Mouse (Mus musculus) ES-E14 (cell line): ENCODE measurements around the gene Kcnh2. TPM values are rescaled to one million over a fixed set of nuclear protein-coding genes. Genes with fewer than 3 reads are reported as not detected.

Source experiments
- DNase-seq: peaks from one replicate; pipeline ENCODE4 v3.0.0-alpha.2; 2013; ENCODE audit warnings: low read depth, low spot score
- H3K27ac ChIP-seq: 2 replicates; pipeline ENCODE4 v1.5.1; 2012; ENCODE audit warnings: low read depth, mild to moderate bottlenecking, low read length, moderate library complexity, mixed read lengths; ENCODE audit not compliant: poor library complexity, insufficient read depth, severe bottlenecking
- H3K36me3 ChIP-seq: 2 replicates; pipeline ENCODE4 v1.6.1; 2012; ENCODE audit warnings: mild to moderate bottlenecking, low read length, moderate library complexity, mixed read lengths; ENCODE audit not compliant: control insufficient read depth, poor library complexity, insufficient read depth, severe bottlenecking
- H3K4me1 ChIP-seq, 2 experiments: fragments of 150-350 bp in 1 of 2; sonication (generic) in 1 of 2; 2 replicates each; pipeline ENCODE4 v1.6.1; 2012; ENCODE audit warnings: low read length in 2 of 2, mild to moderate bottlenecking in 1 of 2, mixed read lengths in 1 of 2; ENCODE audit not compliant: control insufficient read depth in 2 of 2, insufficient read depth in 2 of 2, poor library complexity in 1 of 2
- H3K4me3 ChIP-seq, 2 experiments: fragments of 150-350 bp in 1 of 2; sonication (generic) in 1 of 2; 2 replicates each; pipeline ENCODE4 v1.5.1; 2012; ENCODE audit warnings: low read length in 2 of 2, low read depth in 1 of 2, mild to moderate bottlenecking in 1 of 2, mixed read lengths in 1 of 2; ENCODE audit not compliant: insufficient read depth in 1 of 2, poor library complexity in 1 of 2, severe bottlenecking in 1 of 2
- H3K9ac ChIP-seq: 2 replicates; pipeline ENCODE4 v1.6.1; 2012; ENCODE audit warnings: low read depth, mild to moderate bottlenecking, low read length, mixed read lengths; ENCODE audit not compliant: poor library complexity, insufficient read depth, severe bottlenecking
- H3K9me3 ChIP-seq: fragments of 150-350 bp; sonication (generic); 2 replicates; pipeline ENCODE4 v1.6.1; 2012; ENCODE audit warnings: low read depth, mild to moderate bottlenecking, low read length; ENCODE audit not compliant: control insufficient read depth, insufficient read depth
- CHD2 ChIP-seq: IDR thresholded peaks from 2 replicates; pipeline ENCODE4 v1.6.1; 2014; ENCODE audit warnings: mild to moderate bottlenecking, low read depth, low read length, inconsistent platforms
- HCFC1 ChIP-seq: IDR thresholded peaks from 2 replicates; pipeline ENCODE4 v1.6.1; 2012; ENCODE audit warnings: low read length, inconsistent platforms, borderline replicate concordance; ENCODE audit not compliant: insufficient read depth
- MAFK ChIP-seq: IDR thresholded peaks from 2 replicates; pipeline ENCODE4 v1.6.1; 2014; ENCODE audit warnings: mild to moderate bottlenecking, low read depth, low read length, inconsistent platforms; ENCODE audit not compliant: insufficient read depth
- ZC3H11A ChIP-seq: IDR thresholded peaks from 2 replicates; pipeline ENCODE4 v1.6.1; 2012; ENCODE audit warnings: low read depth, mild to moderate bottlenecking, inconsistent platforms, low read length, borderline replicate concordance
- ZNF384 ChIP-seq: IDR thresholded peaks from 2 replicates; pipeline ENCODE4 v1.6.1; 2012; ENCODE audit warnings: low read depth, low read length, inconsistent platforms
- in situ Hi-C, 2 experiments: fragments of 600-800 bp; cut with MboI; formaldehyde crosslinking; loops; one replicate each; pipeline ENCODE4 v1.15.1; 2025; ENCODE audit warnings: low sequenced_read_pairs in 2 of 2, inconsistent platforms in 1 of 2; ENCODE audit not compliant: unreplicated experiment in 2 of 2
- total RNA-seq: library from RNA; depleted of rRNA; stranded (reverse); fragments of 300-350 nt; gene quantifications from 2 replicates; pipeline ENCODE4 v1.2.3, GENCODE M21; 2012

Kcnh2 gene
- total RNA-seq, 1 experiment = 6.5 TPM

DNA sequence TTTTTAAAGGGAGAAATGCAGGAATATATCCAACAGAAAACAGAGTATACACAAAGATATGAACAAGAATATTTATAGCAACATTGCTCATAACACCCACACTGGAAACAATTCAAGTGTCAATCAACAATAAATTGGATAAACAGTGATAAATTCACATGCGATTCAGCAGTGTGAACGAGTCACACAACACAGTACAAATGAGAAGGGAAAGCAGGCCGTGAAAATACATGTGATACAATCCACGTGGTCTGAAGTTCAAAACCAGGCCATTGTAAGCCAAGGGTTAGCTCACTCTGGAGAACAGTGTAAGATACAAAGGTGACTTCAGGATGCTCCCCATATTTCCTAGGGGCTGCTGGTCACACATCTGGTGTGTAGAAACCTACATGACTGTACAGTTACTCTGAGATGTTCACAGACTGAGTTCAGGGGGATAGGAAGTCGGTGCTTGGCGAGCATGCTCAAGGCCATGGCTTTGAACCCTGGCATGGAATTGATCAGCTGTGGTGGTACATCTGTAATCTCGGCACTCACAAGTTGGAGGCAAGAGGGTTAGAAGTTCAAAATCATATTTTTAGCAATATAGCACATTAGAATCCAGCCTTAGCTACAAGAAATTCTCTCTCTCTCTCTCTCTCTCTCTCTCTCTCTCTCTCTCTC is 23.4 kb upstream of the Kcnh2 start:
- no peaks in the 10 kb centered on the region for H3K9me3 ChIP-seq
- TF ChIP-seq MAFK = no peak
- no peak for TF ChIP-seq ZNF384
- TF ChIP-seq HCFC1 = no peak
- TF ChIP-seq ZC3H11A = no peak
- no peak for TF ChIP-seq CHD2
- H3K4me3 ChIP-seq = no peak overlapping the region
- no peak overlapping the region for H3K9ac ChIP-seq
- in situ Hi-C loops = no loop called here
- DNase-seq = no peak
- H3K36me3 ChIP-seq = no peaks in the 10 kb centered on the region
- H3K4me1 ChIP-seq = peaks cover 0 to 9% of the 10 kb centered on the region in 2 experiments; a peak in 1 of 4 replicates
- H3K27ac ChIP-seq = no peak overlapping the region

DNA sequence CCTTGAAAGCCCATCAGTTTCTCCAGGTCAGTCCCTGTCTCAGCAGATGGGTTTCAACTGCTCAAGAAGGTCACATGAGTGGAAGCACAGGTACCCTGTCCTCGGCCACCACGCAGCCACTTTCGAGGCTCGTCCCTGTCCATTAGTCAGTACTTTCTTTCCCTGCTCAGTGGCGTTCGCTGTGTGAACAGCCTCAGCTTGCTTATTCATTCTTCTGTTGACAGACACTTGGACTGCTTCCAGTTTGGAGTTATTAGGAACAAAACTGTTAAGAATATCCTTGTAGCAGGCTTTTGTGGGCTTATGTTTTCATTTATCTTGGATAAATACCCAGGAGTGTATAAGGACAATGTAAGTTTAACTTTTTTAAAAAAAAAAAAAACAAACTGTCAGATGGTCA is 22.8 kb upstream of the Kcnh2 start:
- Histone ChIP-seq H3K4me1 (0 out of 4 replicates have a peak, but pooled peaks cover 0 to 3% of the 10 kb centered on the region in 2 experiments), H3K9me3 (no peaks in the 10 kb centered on the region), H3K36me3 (no peaks in the 10 kb centered on the region), H3K9ac (no peak overlapping the region), H3K27ac (no peak overlapping the region), H3K4me3 (no peak overlapping the region)
- in situ Hi-C loops = no loop called here
- DNase-seq = no peak
- TF ChIP-seq MAFK (no peak), HCFC1 (no peak), ZNF384 (no peak), CHD2 (no peak)

DNA sequence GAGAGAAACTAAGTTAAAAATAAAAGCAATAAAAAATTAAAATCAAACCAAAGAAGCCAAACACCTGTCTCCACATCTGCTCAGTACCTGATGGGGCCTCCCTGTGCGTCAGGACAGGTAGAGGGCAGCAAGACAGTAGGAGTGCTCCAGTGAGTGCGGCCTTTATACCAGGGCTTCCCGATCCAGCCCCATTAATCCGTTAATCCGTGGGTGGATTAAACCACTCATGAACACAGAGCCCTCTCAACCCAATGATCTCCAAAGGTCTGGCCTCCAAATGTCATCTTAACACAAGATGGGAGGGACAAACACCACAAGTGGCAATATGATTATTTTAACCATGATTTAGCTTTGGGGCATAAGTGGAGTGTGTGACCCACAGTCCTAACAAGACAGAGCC is 22.4 kb upstream of the Kcnh2 start:
- H3K9me3 ChIP-seq = no peaks in the 10 kb centered on the region
- H3K36me3 ChIP-seq = no peaks in the 10 kb centered on the region
- DNase-seq = no peak
- no peak overlapping the region for H3K9ac ChIP-seq
- H3K4me3 ChIP-seq = no peak overlapping the region
- TF ChIP-seq HCFC1 = no peak
- no peak overlapping the region for H3K27ac ChIP-seq
- in situ Hi-C loops = no loop called here
- H3K4me1 ChIP-seq = 0 out of 4 replicates have a peak, but pooled peaks cover 0 to 3% of the 10 kb centered on the region in 2 experiments

- H3K9ac ChIP-seq = no peak overlapping the region
- peaks cover 2 to 8% of the 10 kb centered on the region in 2 experiments; a peak in 1 of 4 replicates for H3K4me1 ChIP-seq
- in situ Hi-C loops = no loop called here
- H3K36me3 ChIP-seq = no peaks in the 10 kb centered on the region
- DNase-seq = no peak
- no peaks in the 10 kb centered on the region for H3K9me3 ChIP-seq
- H3K27ac ChIP-seq = no peak overlapping the region
- no peak for TF ChIP-seq MAFK
- no peak for TF ChIP-seq ZNF384
- TF ChIP-seq HCFC1 = no peak
- no peak for TF ChIP-seq CHD2
- TF ChIP-seq ZC3H11A = no peak
- H3K4me3 ChIP-seq = no peak overlapping the region
Observed at GRCm38 (mm10) chr5:24369767-24370166, 18.4 kb upstream of the Kcnh2 start.

DNA sequence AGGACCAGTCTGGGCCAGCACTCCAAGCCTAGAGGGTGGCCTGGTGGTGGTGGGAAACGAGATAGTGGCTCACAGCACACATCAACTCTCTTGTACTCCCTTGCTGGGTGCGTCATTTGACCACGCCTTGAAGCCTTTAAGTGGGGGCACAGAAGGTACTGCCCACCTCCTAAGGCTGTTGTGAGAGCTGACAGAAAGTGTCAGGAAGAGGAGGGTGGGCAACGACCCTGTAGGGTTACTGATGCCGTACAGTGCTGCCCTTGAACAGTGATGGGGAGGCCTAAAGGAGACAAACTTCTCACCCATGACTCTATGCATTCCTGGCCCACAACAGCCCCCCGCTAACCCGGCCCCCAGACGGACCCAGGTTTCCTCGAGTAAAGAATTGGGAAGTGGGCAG is 15.0 kb upstream of the Kcnh2 start:
- in situ Hi-C loops = no loop called here
- Histone ChIP-seq H3K36me3 (no peaks in the 10 kb centered on the region), H3K9me3 (no peaks in the 10 kb centered on the region), H3K27ac (no peak overlapping the region), H3K4me1 (peaks cover 3 to 20% of the 10 kb centered on the region in 2 experiments; a peak in 2 of 4 replicates), H3K4me3 (no peak overlapping the region), H3K9ac (no peak overlapping the region)
- no peak for DNase-seq
- TF ChIP-seq MAFK = no peak
- no peak for TF ChIP-seq ZC3H11A
- no peak for TF ChIP-seq ZNF384
- TF ChIP-seq CHD2 = no peak
